Mouse (Mus musculus) neural tube, embryonic 10.5 days (tissue): Measurements from ENCODE around the gene Ctsz.

Experiments used
- DNase-seq: peaks from one replicate; pipeline ENCODE4 v3.0.0-alpha.2; 2017; ENCODE audit warnings: low spot score; ENCODE audit errors: extremely low spot score

The Ctsz gene

GRCm38 (mm10) chr2:174393383-174393782 is 45.5 kb downstream of the Ctsz start:
- DNase-seq = no peak

GRCm38 (mm10) chr2:174392554-174392953 is 46.3 kb downstream of the Ctsz start:
- no peak for DNase-seq

- no peak for DNase-seq
These were observed 46.9 kb downstream of the Ctsz start for GRCm38 (mm10) chr2:174391936-174392335.

- no peak for DNase-seq
These were observed 57.8 kb downstream of the Ctsz start for GRCm38 (mm10) chr2:174381021-174381420.
